Mouse (Mus musculus): ENCODE data around the gene Guk1. TPM values are rescaled to one million over a fixed set of nuclear protein-coding genes. Genes with fewer than 3 reads are reported as not detected.
"Not testable (repeated sequence)": the region's sequence is repeated elsewhere in the genome, so short reads cannot be mapped to it uniquely, and the experiment has no call there.

The Guk1 gene
- polyA plus RNA-seq (2012; rRNA removed), result 99.0 and 118 TPM in 2 replicates

DNA sequence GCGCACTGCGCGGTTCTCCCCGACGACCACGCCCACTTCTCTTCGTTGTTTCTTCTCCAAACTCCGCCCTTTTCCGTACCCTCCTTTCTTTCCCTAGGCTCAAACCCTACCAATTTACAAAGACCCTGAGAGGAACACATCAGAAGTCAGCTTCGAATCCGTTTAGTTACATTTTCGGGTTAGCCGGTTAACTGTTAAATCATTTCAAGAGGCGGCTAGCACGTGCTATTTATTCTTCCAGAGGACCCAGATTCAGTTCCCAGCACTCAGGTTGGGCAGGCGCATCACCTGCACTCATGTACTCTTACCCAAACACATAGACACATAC lies at the start of gene Guk1:
Gene Guk1, minus strand, starts transcription at position 154 of the 328 bp plus-strand sequence.
- DNase-seq (ENCODE audit: low spot score), result no peak

- DNase-seq (ENCODE audit: low spot score), result no peak
Measured at GRCm38 (mm10) chr11:59239796-59240195, 47.8 kb upstream of the Guk1 start.

DNA sequence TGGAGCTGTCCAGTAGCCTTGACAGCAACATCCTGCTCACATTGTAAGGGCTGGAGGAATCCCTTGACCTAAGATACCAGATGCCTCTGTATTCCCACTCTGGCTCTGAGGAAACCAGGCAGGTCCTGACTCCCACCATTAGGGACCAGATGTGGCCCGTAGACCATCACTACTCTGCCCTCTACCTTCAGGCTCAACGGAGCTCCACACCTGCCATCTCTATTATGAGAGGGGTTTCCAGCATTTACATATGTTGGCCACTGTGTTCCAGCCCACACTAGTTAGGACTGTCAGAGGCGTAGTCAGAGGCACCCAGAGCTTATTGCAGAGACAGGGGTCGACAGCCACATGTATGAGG lies 47.4 kb upstream of the Guk1 start:
- DNase-seq (ENCODE audit: low spot score), result no peak

DNA sequence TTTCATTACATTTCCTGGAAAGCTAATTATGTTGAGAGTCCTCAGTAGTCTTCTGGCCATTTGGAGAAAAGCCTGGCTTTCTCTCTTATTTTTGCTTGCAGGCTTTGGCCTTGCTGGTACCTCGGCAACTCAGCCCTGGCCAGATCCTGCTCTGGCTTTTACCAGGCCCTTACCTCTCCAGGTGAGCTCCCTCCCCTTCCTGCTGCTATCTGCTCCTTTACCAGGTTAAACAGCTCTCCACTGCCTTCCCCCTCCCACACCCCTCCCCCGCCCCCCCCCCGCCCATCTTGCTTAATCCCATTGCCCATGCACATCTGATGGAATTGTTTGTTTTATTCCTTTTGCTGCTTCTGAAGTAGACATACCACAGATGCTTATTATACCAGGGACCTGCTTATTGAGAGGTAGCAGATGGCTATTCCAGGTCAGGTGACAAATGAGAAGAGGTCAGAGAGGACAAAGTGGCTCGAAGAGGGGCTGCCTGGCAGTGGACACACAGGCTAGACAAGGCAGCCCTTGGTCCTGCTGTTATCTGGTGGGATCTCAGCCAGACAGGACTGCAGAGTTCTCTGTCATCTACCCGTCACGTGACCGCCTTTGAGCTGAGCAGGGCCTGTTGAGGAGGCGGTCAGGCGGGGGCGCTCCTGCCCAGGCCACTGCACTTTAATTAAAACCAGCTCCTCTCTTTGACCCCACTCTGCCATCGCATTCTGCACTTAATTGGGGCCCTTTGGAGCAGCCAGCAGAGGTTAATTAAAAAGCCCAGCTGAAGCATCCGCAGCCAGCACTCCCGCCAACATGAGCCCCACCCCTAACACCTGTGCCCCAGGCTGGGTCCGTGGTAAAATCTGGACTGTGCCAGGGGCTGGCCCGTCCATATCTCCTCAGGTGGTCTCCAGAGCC lies 46.8 kb upstream of the Guk1 start:
- DNase-seq (ENCODE audit: low spot score), result peak; percentile 49

GRCm38 (mm10) chr11:59232797-59233196 lies 40.8 kb upstream of the Guk1 start:
- no peak for DNase-seq (ENCODE audit: low spot score)

DNA sequence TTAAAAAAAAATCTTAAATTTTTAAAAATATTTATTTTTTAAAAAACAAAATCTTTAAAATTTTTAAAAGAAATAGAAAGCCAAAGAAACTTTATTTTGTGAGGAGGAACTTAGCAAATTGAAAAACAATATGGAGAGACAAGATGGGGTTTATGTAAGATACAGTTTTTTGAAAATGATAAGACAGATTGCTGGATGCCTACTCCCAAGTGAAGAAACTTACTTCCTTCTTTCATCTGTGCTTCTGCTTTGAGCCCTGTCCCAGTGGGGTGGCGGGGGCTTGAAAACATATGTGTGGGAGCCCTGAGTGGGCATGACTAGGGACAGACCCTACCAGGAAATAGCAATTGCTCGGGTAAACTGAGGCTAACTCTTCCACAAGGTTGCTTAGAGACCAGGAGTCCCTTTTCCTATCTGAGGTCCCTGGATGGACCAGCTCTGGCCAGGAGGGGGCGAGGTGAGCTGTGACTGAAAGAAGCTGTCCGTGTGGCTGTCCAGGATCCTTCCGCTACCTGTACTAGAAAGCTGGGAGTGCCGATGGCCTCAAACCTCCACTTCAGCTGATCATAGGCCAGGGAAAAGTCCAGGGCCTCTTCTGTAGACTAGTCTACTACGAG lies 38.2 kb upstream of the Guk1 start:
- peak; percentile 53 for DNase-seq (ENCODE audit: low spot score)

- DNase-seq (ENCODE audit: low spot score), result peak; percentile 97
Measured at GRCm38 (mm10) chr11:59228122-59228953, 36.3 kb upstream of the Guk1 start, which contains the start of gene Arf1. TSS of gene Arf1 (minus strand) at chr11:59228270.

DNA sequence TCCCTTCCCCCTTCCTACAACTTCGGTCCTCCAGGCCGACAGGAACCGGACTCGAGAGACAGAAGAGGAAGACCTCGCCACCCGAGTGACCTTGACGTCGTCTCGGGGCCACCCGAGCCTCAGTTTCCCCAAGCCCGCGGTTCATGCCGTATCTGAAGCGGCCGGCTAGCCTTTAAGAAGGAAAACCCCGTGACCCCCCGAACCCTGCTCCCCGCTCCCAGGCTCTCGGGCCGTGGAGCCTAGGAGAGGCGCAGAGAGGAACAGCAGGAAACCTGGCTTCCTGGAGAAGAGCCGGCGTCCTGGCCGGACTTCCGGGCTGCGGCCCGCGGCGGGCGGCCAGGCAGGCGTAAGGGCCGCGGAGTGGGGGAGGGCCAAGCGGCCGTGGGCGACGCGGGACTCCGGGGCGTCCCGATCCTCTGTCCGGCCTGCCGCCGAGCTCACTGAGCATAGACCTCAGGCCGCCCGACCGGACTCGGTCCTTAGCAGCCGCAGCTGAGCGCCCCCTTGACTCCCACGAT lies 35.7 kb upstream of the Guk1 start:
- no peak for DNase-seq (ENCODE audit: low spot score)

DNA sequence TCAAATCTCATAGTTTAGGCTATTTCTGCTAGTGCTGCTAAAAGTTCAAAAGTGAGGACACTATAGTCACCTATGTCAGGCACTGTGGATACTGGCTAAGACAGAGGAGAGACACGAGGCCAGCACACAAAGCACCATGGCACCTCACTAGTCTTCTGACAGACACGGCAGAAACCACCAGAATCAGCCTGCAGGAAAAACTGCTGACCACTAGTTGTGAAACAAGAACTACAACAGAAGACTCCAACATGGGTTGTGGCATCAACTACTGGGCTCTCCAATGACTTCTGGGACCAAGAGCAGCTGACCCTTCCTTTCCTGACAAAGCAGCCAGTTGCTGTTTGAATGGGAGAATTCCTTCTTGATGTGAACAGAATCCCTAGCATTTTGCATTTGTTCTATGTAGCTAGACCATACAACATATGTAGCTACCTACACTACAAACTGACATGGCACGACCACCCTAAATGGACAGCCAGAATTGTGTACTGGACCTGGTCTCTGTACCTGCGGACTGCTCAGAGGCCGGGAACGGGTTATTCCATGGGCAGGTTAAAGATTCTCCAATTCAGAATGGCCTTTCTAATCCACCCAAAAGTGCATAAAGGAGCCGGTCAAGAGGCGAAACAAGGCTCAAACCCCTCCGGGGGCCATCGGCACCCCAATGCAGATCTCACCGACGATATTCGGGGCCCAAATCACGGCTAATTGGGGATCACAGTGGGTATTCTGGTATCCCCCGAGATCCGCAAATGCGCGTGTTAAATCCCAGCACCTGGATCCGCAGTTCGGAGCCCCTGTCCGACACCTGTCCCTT lies 35.0 kb upstream of the Guk1 start:
- no peak for DNase-seq (ENCODE audit: low spot score)

DNA sequence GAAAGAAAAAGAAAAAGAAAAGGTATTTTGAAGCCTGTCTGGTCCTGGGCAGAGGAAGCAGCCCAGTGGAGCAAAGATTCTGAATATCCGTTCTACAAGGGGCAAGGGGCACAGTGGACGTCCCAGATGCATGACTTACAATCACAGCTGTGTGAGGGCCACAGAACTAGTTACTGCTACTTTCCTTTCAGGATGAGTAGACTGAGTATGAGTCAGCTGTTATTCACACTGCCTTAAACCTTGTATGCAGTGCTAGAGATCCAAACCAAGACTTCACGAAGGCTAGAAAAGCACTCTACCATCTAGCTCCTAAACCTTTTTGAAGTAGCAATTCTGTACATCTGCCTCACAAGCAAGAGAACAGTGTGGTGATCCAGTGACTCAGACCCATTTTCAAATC lies 34.2 kb upstream of the Guk1 start:
- no peak for DNase-seq (ENCODE audit: low spot score)

DNA sequence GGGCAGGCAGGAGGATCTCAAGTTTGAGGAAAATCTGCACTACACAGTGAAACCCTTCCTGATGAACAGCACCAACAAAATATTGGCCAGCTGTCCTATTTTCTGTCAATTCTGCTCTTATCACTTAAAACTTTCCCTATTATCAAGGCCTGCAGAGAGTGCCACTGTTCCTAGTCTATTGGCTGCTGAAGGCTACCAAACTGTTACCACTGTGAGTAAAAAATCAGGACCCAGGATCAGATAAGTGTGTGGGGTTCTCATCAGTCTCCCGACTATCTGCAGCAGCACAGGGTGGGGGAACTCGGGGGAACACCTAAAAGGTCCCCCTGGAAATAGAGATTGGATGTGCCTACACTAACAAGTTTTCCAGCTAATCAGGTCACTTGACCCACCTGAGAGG lies 33.2 kb upstream of the Guk1 start:
- no peak for DNase-seq (ENCODE audit: low spot score)

DNA sequence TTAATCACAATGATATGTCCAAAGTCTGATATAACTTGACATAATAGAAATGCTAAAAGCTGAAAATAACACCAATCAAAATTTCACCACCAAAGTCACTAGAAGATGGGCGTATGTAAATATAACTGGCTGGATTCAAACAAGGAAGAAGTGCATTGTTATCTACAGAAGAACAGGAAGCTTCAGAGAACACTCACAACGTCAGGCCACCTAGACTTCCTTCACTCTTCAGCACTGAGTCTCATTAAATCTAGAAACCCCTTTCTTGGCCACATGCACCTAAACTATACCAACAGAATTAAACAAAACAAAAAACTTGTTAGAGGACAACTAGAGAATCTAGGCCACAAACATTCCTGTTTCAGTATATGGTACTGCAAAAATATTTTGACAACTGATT lies 32.5 kb upstream of the Guk1 start:
- no peak for DNase-seq (ENCODE audit: low spot score)

DNA sequence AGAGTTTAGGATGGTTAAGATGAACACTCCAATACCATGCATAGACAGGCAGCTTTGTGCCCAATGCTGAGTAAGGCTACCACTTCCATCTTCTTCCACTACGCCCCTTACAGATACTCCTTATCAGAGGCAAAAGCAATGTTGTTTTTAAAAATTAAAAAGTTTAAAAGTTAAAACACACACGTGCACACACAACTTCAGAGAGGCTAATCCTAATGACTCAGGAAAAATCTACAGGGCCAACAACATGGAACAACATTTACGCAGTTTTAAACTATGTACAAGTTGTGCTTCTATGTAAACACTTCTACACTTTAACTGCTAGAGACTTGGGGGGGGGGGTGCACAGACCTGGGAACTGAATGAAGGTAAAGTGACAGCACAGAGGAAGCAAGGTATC lies 32.0 kb upstream of the Guk1 start:
- no peak for DNase-seq (ENCODE audit: low spot score)

DNA sequence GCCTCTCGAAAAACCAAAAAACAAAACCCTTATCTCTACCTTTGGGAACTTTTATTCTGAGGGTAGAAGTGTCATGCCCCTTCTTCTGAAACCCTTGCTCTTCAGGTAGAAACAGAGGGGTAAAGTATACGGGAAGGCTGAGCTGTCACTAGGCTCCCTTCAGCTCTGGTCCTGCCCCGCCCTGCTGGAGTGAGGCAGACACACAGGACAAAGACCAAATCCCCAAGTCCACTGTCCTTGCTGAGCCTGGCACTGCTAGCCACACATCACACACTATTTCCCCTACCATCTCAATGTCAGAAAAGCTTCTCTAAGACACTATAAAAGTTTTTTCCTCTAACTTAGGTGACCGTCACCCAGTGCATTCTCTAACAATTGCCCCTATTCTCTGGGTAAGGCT lies 30.3 kb upstream of the Guk1 start:
- DNase-seq (ENCODE audit: low spot score), result no peak

- DNase-seq (ENCODE audit: low spot score), result no peak
Measured at GRCm38 (mm10) chr11:59221604-59222003, 29.6 kb upstream of the Guk1 start.

DNA sequence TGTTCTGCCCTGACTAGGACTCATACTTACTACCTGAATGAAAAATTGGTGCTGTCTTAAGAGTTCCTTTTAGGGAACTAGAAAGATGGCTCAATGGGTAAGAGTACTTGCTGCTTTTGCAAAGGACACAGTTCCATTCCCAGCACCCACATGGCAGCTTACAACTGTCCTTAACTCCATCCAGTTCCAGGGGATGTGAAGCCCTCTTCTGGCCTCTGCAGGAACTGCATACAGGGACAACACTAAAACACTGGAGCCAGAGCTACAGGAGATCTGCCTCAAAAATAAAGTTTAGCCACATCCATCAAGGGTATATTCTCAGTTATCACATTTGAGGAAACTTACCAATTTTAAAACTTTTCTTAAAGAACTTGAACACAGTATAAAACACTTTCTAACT lies 27.1 kb upstream of the Guk1 start:
- DNase-seq (ENCODE audit: low spot score), result no peak

- DNase-seq (ENCODE audit: low spot score), result no peak
Measured at GRCm38 (mm10) chr11:59218389-59218998, 26.5 kb upstream of the Guk1 start.

GRCm38 (mm10) chr11:59216955-59217354 lies 24.9 kb upstream of the Guk1 start:
- DNase-seq (ENCODE audit: low spot score), result no peak

DNA sequence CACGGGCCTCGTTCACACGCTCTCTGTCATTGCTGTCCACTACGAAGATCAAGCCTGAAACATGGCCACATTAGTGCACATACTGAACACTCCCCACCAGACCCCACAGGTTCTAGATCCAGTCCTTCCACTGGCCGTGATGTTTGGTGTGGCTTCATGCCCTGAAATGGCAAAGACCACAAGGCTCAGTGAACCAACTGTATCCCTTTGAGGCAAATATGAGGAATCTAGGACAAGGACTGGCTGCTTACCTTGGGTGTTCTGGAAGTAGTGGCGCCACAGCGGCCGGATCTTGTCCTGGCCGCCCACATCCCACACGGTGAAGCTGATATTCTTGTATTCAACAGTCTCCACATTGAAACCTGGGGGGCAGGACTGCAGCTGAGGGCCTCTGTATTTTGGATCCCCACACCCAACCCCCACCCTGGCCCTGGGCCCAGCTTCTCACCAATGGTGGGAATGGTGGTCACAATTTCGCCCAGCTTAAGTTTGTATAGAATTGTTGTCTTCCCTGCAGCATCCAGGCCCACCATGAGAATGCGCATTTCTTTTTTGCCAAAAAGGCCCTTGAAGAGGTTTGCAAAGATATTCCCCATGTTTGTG lies 21.0 kb upstream of the Guk1 start:
- no peak for DNase-seq (ENCODE audit: low spot score)

DNA sequence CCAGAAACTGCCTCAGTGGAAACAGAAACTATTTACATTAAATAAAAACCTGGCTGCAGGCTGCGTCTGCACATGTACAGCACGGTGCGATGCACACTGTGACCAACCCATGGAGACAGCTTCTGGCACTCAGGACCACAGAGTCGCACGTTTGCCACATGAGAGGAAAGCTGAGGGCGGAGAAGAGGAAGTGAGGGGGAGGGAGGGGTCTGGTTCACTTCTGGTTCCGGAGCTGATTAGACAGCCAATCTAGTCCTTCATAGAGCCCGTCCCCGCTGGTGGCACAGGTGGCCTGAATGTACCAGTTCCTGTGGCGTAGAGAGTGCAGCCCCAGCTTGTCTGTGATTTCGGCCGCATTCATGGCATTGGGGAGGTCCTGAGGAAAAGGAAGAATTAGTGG lies 20.3 kb upstream of the Guk1 start:
- not testable (repeated sequence) for DNase-seq (ENCODE audit: low spot score)

DNA sequence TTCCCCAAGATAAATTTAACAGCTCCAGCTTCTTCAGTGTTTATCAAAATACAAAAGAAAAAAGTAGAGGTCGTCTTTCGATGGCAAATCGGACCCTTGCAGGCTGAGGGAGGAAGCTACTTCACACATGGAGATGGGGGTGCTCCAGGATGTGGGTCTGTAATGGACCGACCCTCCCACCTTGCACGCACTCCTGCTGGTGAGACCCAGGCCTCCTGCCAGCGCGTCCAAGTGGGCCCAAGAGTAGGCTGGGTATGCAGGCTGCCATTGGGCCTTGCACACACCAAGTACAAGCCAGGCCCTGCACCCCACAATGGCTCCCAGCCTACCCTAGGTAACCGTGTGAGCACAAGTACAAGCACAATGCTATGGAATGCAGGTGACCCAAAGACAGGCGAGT lies 19.5 kb upstream of the Guk1 start:
- DNase-seq (ENCODE audit: low spot score), result not testable (repeated sequence)

Data from urinary bladder, adult 2 months (tissue).